Mouse (Mus musculus) cerebellum, postnatal 4 days (tissue): ENCODE data around the gene Rbm38.
A peak's percentile ranks its signal among the peaks of the same experiment; 100 is the strongest.

Source experiments
- DNase-seq, 2 experiments: peaks; one replicate each; pipeline ENCODE4 v3.0.0; 2022; ENCODE audit warnings: low spot score in 2 of 2, mixed read lengths in 1 of 2

Rbm38 gene

DNA sequence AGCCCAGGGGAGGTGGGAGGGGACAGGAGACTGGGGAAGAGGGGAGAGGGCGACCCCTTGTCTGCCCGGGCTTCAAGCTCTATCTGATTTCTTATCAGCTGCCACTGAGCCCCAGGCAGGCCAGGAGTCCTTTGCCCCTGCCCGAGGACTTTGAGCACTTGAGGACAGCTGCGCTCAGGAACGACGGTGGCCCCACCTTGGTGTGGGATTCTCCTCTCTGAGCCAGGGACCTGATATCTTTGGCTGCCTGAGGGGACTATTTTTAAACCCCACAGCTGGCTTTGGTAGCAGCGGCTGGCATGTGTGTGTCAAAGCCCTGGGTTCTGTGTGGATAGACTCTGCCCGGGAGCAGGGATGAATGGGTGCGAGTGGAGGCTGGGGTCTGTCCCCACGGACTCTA, 37.3 kb downstream of the Rbm38 start:
- DNase-seq, result no peak

DNA sequence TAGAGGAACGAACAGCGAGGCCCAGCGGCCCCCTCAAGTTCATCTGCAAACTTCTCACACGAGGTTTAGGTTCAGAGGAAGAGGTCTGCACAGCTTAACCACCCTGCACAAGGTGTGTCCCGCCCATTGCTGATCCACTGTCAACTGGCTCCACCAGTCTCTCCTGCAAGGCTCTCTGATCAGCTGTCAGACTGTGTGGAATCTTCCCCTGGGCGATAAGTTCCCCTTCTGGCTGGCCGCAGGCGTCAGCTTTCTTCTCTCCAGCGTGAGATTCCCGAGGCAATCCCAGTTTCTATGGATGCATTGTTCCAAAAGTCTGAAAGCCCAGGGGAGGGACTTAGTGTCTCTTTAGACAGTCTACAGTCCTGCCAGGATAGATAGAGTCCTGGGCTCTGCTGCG, 38.0 kb downstream of the Rbm38 start:
- no peak for DNase-seq

- no peak for DNase-seq
These were observed 40.2 kb downstream of the Rbm38 start for GRCm38 (mm10) chr2:173060450-173060849.

- DNase-seq, result no peak
These were observed 41.4 kb downstream of the Rbm38 start for GRCm38 (mm10) chr2:173061443-173062351.

GRCm38 (mm10) chr2:173063219-173063618, 42.9 kb downstream of the Rbm38 start:
- no peak for DNase-seq

- no peak for DNase-seq
These were observed 44.6 kb downstream of the Rbm38 start for GRCm38 (mm10) chr2:173064864-173065263.

GRCm38 (mm10) chr2:173072948-173073347, 52.6 kb downstream of the Rbm38 start:
- DNase-seq, result no peak

DNA sequence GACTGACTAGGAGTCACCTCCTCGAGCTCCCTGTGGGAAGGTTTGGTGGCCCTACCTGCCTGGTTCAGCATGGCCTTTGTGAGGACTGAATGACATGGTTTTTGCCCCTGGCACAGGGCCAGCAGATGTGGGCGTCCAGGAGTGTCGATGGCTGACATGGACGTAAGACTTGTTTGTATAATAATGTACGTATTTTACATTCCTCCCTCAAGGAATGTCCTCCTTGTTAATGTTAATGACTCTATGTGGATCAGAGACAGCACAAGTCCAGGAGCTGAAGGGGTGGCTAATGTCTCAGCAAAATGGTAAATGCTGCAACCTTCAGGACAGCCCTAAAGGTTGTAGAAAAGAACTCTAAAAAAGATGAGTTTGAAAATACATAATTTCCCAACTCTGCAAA, 53.4 kb downstream of the Rbm38 start:
- DNase-seq, result no peak

- DNase-seq, result no peak
These were observed 56.6 kb downstream of the Rbm38 start for GRCm38 (mm10) chr2:173076921-173077320.

DNA sequence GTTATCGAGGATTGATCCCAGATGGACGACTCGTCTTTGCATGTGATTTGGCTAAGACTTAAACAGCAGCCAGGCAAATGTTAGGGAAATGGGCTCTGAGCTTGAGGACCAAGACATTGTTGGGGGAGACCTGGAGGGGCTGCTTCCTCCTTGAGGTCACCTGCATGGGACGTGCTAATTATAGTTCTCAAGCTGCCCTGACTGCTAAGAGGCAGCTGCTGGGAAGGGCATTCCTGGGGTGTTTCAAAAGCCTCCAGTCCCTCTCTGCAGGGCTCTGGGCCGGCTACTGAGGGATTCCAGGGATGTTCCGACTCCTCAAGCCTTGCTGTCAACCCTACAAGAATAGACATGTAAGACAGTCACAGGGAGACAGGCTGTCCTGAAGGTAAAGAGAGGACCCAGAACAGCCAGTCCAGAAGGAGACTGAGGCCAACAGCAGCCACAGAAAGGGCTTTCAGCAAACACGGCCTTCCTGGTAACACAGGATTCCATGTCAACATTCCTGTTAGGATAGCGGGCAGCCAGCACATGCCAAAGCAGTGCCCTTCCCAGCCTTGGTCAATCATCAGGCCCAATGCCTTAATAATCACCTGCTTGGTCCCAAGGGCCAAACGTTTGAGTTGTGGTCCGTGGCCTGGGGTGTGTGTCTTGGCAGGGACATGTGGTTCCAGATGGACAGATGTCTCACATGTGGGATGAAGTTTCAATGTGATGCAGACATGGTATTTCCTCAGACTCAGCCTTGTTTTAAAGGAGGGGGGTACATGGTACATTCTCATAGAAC, 59.7 kb downstream of the Rbm38 start:
- DNase-seq, result no peak

- DNase-seq, result peak; percentile 53 to 82
These were observed 60.5 kb downstream of the Rbm38 start for GRCm38 (mm10) chr2:173080785-173081241.

GRCm38 (mm10) chr2:173082706-173083105, 62.4 kb downstream of the Rbm38 start:
- no peak for DNase-seq

- no peak for DNase-seq
These were observed 62.8 kb downstream of the Rbm38 start for GRCm38 (mm10) chr2:173083106-173083505.

GRCm38 (mm10) chr2:173083712-173084475, 63.6 kb downstream of the Rbm38 start:
- no peak for DNase-seq
